Mouse (Mus musculus) erythroblast, embryonic 14.5 days (primary cell): Measurements from ENCODE around the gene Msl2. TPM values are rescaled to one million over a fixed set of nuclear protein-coding genes. Genes with fewer than 3 reads are reported as not detected.

Experiments
- H3K27me3 ChIP-seq: 2 replicates; pipeline ENCODE4 v1.6.1; 2012; ENCODE audit warnings: inconsistent platforms; ENCODE audit not compliant: control insufficient read depth
- H3K36me3 ChIP-seq: 2 replicates; pipeline ENCODE4 v1.6.1; 2012; ENCODE audit warnings: mild to moderate bottlenecking, inconsistent platforms; ENCODE audit not compliant: control insufficient read depth
- H3K4me1 ChIP-seq: 2 replicates; pipeline ENCODE4 v1.6.1; 2012; ENCODE audit warnings: inconsistent platforms; ENCODE audit not compliant: control insufficient read depth
- H3K4me3 ChIP-seq: replicated peaks from 2 replicates; pipeline ENCODE3; 2012; ENCODE audit warnings: moderate library complexity, mild to moderate bottlenecking, inconsistent platforms
- H3K9me3 ChIP-seq: 2 replicates; pipeline ENCODE4 v1.6.1; 2012; ENCODE audit warnings: low read length, inconsistent platforms, mixed read lengths; ENCODE audit not compliant: control insufficient read depth
- GATA1 ChIP-seq: IDR thresholded peaks from 2 replicates; pipeline ENCODE4 v1.6.1; 2012; ENCODE audit warnings: low read length, inconsistent platforms, mixed read lengths
- TAL1 ChIP-seq: IDR thresholded peaks from 3 replicates; pipeline ENCODE4 v1.6.1; 2012; ENCODE audit warnings: low read length, inconsistent platforms, mixed read lengths
- polyA plus RNA-seq: library from polyadenylated mRNA; stranded (reverse); fragments of >175 nt; gene quantifications from 2 replicates; pipeline ENCODE4 v1.2.3, GENCODE M21; 2012

Msl2 gene
- polyA plus RNA-seq, 1 experiment: 1.1 TPM

GRCm38 (mm10) chr9:101045710-101046338 is 28.1 kb upstream of the Msl2 start:
- no peak for TF ChIP-seq GATA1
- TF ChIP-seq TAL1: no peak
- peak overlapping the region; percentile 28 for H3K4me3 ChIP-seq
- H3K4me1 ChIP-seq: peaks cover 10% of the 10 kb centered on the region

GRCm38 (mm10) chr9:101052007-101052406 is 21.9 kb upstream of the Msl2 start:
- Histone ChIP-seq H3K9me3 (no peaks in the 10 kb centered on the region), H3K4me3 (no peak overlapping the region), H3K27me3 (no peaks in the 10 kb centered on the region), H3K36me3 (no peaks in the 10 kb centered on the region), H3K4me1 (no peaks in the 10 kb centered on the region)
- TF ChIP-seq GATA1 (no peak), TAL1 (no peak)

More at GRCm38 (mm10) chr9:101045710-101046338, 28.1 kb upstream of the Msl2 start:
- peaks cover 5% of the 10 kb centered on the region; the same call in 1 of the 2 replicates for H3K27me3 ChIP-seq
- no peaks in the 10 kb centered on the region for H3K9me3 ChIP-seq
- H3K36me3 ChIP-seq: no peaks in the 10 kb centered on the region

GRCm38 (mm10) chr9:101052691-101053090 is 21.2 kb upstream of the Msl2 start:
- Histone ChIP-seq H3K27me3 (no peaks in the 10 kb centered on the region), H3K4me1 (no peaks in the 10 kb centered on the region), H3K36me3 (no peaks in the 10 kb centered on the region), H3K9me3 (no peaks in the 10 kb centered on the region), H3K4me3 (no peak overlapping the region)
- TF ChIP-seq TAL1 (no peak), GATA1 (no peak)

DNA sequence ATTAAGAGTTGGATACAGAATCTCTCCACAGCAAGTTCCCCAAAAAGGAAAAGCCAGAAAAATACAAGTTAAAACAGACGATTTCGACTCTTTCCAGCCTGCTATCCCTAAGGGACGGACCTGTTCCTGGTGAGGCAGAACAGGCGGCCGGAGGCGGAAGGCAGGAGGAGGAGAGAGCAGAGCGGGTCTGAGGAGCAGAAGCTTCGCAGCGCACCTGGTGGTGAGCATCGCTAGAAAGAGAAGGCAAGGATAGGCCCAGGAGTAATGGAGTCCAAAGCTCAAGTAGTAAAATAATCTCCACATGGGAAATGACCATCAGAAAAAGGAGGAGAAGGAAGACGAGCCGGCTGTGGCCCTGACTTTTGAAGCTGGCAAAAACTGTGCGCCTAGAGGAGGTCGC is 20.6 kb upstream of the Msl2 start:
- no peak overlapping the region for H3K4me3 ChIP-seq
- TF ChIP-seq GATA1: no peak
- no peaks in the 10 kb centered on the region for H3K27me3 ChIP-seq

GRCm38 (mm10) chr9:101057156-101057555 is 16.7 kb upstream of the Msl2 start:
- TF ChIP-seq GATA1: no peak
- TF ChIP-seq TAL1: no peak
- H3K36me3 ChIP-seq: no peaks in the 10 kb centered on the region
- peaks cover 2% of the 10 kb centered on the region; the same call in 1 of the 2 replicates for H3K9me3 ChIP-seq
- no peak overlapping the region for H3K4me3 ChIP-seq
- H3K4me1 ChIP-seq: no peaks in the 10 kb centered on the region; the same call in 1 of the 2 replicates
- no peaks in the 10 kb centered on the region for H3K27me3 ChIP-seq

More for the DNA sequence above, 20.6 kb upstream of the Msl2 start:
- no peaks in the 10 kb centered on the region for H3K4me1 ChIP-seq
- no peaks in the 10 kb centered on the region; the same call in 1 of the 2 replicates for H3K9me3 ChIP-seq
- H3K36me3 ChIP-seq: no peaks in the 10 kb centered on the region

GRCm38 (mm10) chr9:101061035-101061434 is 12.9 kb upstream of the Msl2 start:
- Histone ChIP-seq H3K4me1 (no peaks in the 10 kb centered on the region; the same call in 1 of the 2 replicates), H3K4me3 (no peak overlapping the region), H3K9me3 (peaks cover 2% of the 10 kb centered on the region; the same call in 1 of the 2 replicates), H3K27me3 (no peaks in the 10 kb centered on the region), H3K36me3 (no peaks in the 10 kb centered on the region)
- TF ChIP-seq TAL1 (no peak), GATA1 (no peak)

GRCm38 (mm10) chr9:101062253-101062780 is 11.6 kb upstream of the Msl2 start:
- Histone ChIP-seq H3K4me3 (no peak overlapping the region), H3K4me1 (no peaks in the 10 kb centered on the region; the same call in 1 of the 2 replicates), H3K36me3 (no peaks in the 10 kb centered on the region), H3K27me3 (no peaks in the 10 kb centered on the region), H3K9me3 (peaks cover 2% of the 10 kb centered on the region; the same call in 1 of the 2 replicates)
- TF ChIP-seq TAL1 (no peak), GATA1 (no peak)

GRCm38 (mm10) chr9:101065076-101065602 is 8.8 kb upstream of the Msl2 start:
- Histone ChIP-seq H3K36me3 (no peaks in the 10 kb centered on the region), H3K4me1 (no peaks in the 10 kb centered on the region; the same call in 1 of the 2 replicates), H3K4me3 (no peak overlapping the region), H3K27me3 (no peaks in the 10 kb centered on the region), H3K9me3 (peaks cover 5% of the 10 kb centered on the region)
- TF ChIP-seq TAL1 (no peak), GATA1 (no peak)

GRCm38 (mm10) chr9:101069781-101070180 is 4.1 kb upstream of the Msl2 start:
- Histone ChIP-seq H3K9me3 (peaks cover 7% of the 10 kb centered on the region), H3K4me3 (no peak overlapping the region)

More at GRCm38 (mm10) chr9:101069781-101070180, 4.1 kb upstream of the Msl2 start:
- Histone ChIP-seq H3K4me1 (peaks cover 13% of the 10 kb centered on the region), H3K27me3 (no peaks in the 10 kb centered on the region), H3K36me3 (no peaks in the 10 kb centered on the region)
- TF ChIP-seq TAL1 (no peak), GATA1 (no peak)
